Mouse (Mus musculus) heart, adult 2 months (tissue): ENCODE measurements around the gene Ghr.

Experiments used
- CTCF ChIP-seq: fragments of 200-600 bp; IDR thresholded peaks from 2 replicates; pipeline ENCODE4 v1.8.1; 2022; ENCODE audit warnings: antibody characterized with exemption, mild to moderate bottlenecking, moderate library complexity
- POLR2A ChIP-seq: fragments of 200-500 bp; IDR thresholded peaks from 2 replicates; pipeline ENCODE4 v1.6.1; 2011; ENCODE audit warnings: mild to moderate bottlenecking, low read depth, low read length, control low read depth; ENCODE audit not compliant: insufficient read depth

- TF ChIP-seq CTCF (no peak), POLR2A (no peak)
These were observed 199.5 kb downstream of the Ghr start for GRCm38 (mm10) chr15:3383788-3384187.
